Mouse (Mus musculus) midbrain, embryonic 11.5 days (tissue): ENCODE data around the gene Tmem106c. TPM values are rescaled to one million over a fixed set of nuclear protein-coding genes. Genes with fewer than 3 reads are reported as not detected.
A peak's percentile ranks its signal among the peaks of the same experiment; 100 is the strongest.

Source experiments
- ATAC-seq: fragments of 200-750 bp; cut with Nextera tagmentation; 2 replicates; pipeline ENCODE4 v1.8.0; 2017; ENCODE audit warnings: moderate TSS enrichment, moderate library complexity; ENCODE audit not compliant: low FRiP score
- DNase-seq: peaks from one replicate; pipeline ENCODE4 v3.0.0; 2015; ENCODE audit warnings: low spot score; ENCODE audit errors: missing footprints
- H3K27ac ChIP-seq: fragments of 300-500 bp; sonication (generic); 2 replicates; pipeline ENCODE4 v1.5.1; 2014; ENCODE audit warnings: low read depth, low read length
- H3K27me3 ChIP-seq: fragments of 300-500 bp; sonication (generic); 2 replicates; pipeline ENCODE4 v1.6.1; 2014; ENCODE audit warnings: mild to moderate bottlenecking, low read length, moderate library complexity, mixed read lengths; ENCODE audit not compliant: control insufficient read depth, insufficient read depth
- H3K36me3 ChIP-seq: fragments of 300-500 bp; sonication (generic); 2 replicates; pipeline ENCODE4 v1.6.1; 2014; ENCODE audit warnings: mild to moderate bottlenecking, low read length, moderate library complexity, mixed read lengths; ENCODE audit not compliant: control insufficient read depth, insufficient read depth
- H3K4me1 ChIP-seq: fragments of 300-500 bp; sonication (generic); 2 replicates; pipeline ENCODE4 v1.6.1; 2014; ENCODE audit warnings: low read length; ENCODE audit not compliant: control insufficient read depth, insufficient read depth
- H3K4me2 ChIP-seq: fragments of 300-500 bp; sonication (generic); 2 replicates; pipeline ENCODE4 v1.6.1; 2014; ENCODE audit warnings: mild to moderate bottlenecking, moderate library complexity
- H3K4me3 ChIP-seq: fragments of 300-500 bp; sonication (generic); 2 replicates; pipeline ENCODE4 v1.5.1; 2014; ENCODE audit warnings: low read depth, low read length
- H3K9ac ChIP-seq: fragments of 300-500 bp; sonication (generic); 2 replicates; pipeline ENCODE4 v1.6.1; 2014; ENCODE audit warnings: low read length
- H3K9me3 ChIP-seq: fragments of 300-500 bp; sonication (generic); 2 replicates; pipeline ENCODE4 v1.6.1; 2016; ENCODE audit warnings: low read length; ENCODE audit not compliant: control insufficient read depth
- WGBS: fragments of 180-500 bp; shearing (Covaris S2); extraction: QIAGEN DNeasy Blood & Tissue Kit; methylation state at CpG from one replicate; pipeline ENCODE4 v1.1.7; 2014; 5-methylcytosine and 5-hydroxymethylcytosine counted together
- polyA plus RNA-seq: library from polyadenylated mRNA; unstranded; fragments of >200 nt; fragmentation: Nextera tagmentation; extraction: Ambion mirVana; gene quantifications from 2 replicates; pipeline ENCODE4 v1.2.1, GENCODE M21; 2014

The Tmem106c gene
- polyA plus RNA-seq = 60.4 and 62.7 TPM in 2 replicates

- Histone ChIP-seq H3K4me1 (peaks cover 10% of the 10 kb centered on the region), H3K4me2 (peak within 1 kb of the TSS; percentile 69), H3K36me3 (no peaks in the 10 kb centered on the region), H3K4me3 (peak within 1 kb of the TSS; percentile 53), H3K27ac (peak within 1 kb of the TSS; percentile 85), H3K9me3 (no peaks in the 10 kb centered on the region), H3K9ac (peak within 1 kb of the TSS; percentile 73), H3K27me3 (no peaks in the 10 kb centered on the region)
- ATAC-seq = peak; percentile 94
- DNase-seq = peak; percentile 100
- WGBS = under 1% methylated on average over 67 of the region's 67 CpGs
Measured at GRCm38 (mm10) chr15:97963989-97964835, at the start of gene Tmem106c. TSS of gene Tmem106c (plus strand) at chr15:97964200.

- Histone ChIP-seq H3K36me3 (no peaks in the 10 kb centered on the region), H3K9me3 (no peaks in the 10 kb centered on the region), H3K9ac (no peak overlapping the region), H3K27me3 (no peaks in the 10 kb centered on the region), H3K4me1 (peaks cover 10% of the 10 kb centered on the region), H3K4me2 (peak overlapping the region; percentile 0; the same call in 1 of the 2 replicates), H3K27ac (no peak overlapping the region), H3K4me3 (no peak overlapping the region)
- 13% methylated on average over 9 of the region's 9 CpGs for WGBS
- ATAC-seq (peak; percentile 82), DNase-seq (peak; percentile 86)
Measured at GRCm38 (mm10) chr15:97914331-97914747, 49.7 kb upstream of the Tmem106c start.

- DNase-seq = no peak
- no peak overlapping the region for H3K27ac ChIP-seq
- H3K9me3 ChIP-seq = no peaks in the 10 kb centered on the region
- H3K36me3 ChIP-seq = no peaks in the 10 kb centered on the region
- H3K27me3 ChIP-seq = no peaks in the 10 kb centered on the region
- no peak overlapping the region for H3K9ac ChIP-seq
- 91% methylated on average over 9 of the region's 9 CpGs for WGBS
- no peak overlapping the region for H3K4me2 ChIP-seq
- H3K4me1 ChIP-seq = peaks cover 10% of the 10 kb centered on the region
- H3K4me3 ChIP-seq = no peak overlapping the region
- ATAC-seq = no peak
Measured at GRCm38 (mm10) chr15:97917994-97918393, 46.0 kb upstream of the Tmem106c start.

GRCm38 (mm10) chr15:97919217-97919616 lies 44.8 kb upstream of the Tmem106c start:
- no peak overlapping the region for H3K4me2 ChIP-seq
- no peaks in the 10 kb centered on the region for H3K9me3 ChIP-seq
- no peak overlapping the region for H3K4me3 ChIP-seq
- 88% methylated on average over 7 of the region's 7 CpGs for WGBS
- H3K36me3 ChIP-seq = no peaks in the 10 kb centered on the region
- no peaks in the 10 kb centered on the region for H3K27me3 ChIP-seq
- H3K27ac ChIP-seq = no peak overlapping the region
- no peak for ATAC-seq
- no peak for DNase-seq
- H3K9ac ChIP-seq = no peak overlapping the region
- H3K4me1 ChIP-seq = peaks cover 4% of the 10 kb centered on the region

GRCm38 (mm10) chr15:97920306-97920705 lies 43.7 kb upstream of the Tmem106c start:
- 71% methylated on average over 5 of the region's 5 CpGs for WGBS
- no peak overlapping the region for H3K4me2 ChIP-seq
- no peaks in the 10 kb centered on the region for H3K9me3 ChIP-seq
- H3K4me3 ChIP-seq = no peak overlapping the region
- no peaks in the 10 kb centered on the region for H3K4me1 ChIP-seq
- H3K27me3 ChIP-seq = no peaks in the 10 kb centered on the region
- H3K9ac ChIP-seq = no peak overlapping the region
- no peak for ATAC-seq
- DNase-seq = peak; percentile 83
- H3K27ac ChIP-seq = no peak overlapping the region
- no peaks in the 10 kb centered on the region for H3K36me3 ChIP-seq

GRCm38 (mm10) chr15:97921796-97922195 lies 42.2 kb upstream of the Tmem106c start:
- Histone ChIP-seq H3K9me3 (no peaks in the 10 kb centered on the region), H3K27me3 (no peaks in the 10 kb centered on the region), H3K4me1 (no peaks in the 10 kb centered on the region), H3K4me3 (no peak overlapping the region), H3K4me2 (no peak overlapping the region), H3K36me3 (no peaks in the 10 kb centered on the region), H3K27ac (no peak overlapping the region), H3K9ac (no peak overlapping the region)
- peak; percentile 65 for DNase-seq
- no peak for ATAC-seq
- WGBS = 94% methylated on average over 9 of the region's 9 CpGs

- H3K27ac ChIP-seq = no peak overlapping the region
- H3K27me3 ChIP-seq = no peaks in the 10 kb centered on the region
- WGBS = 82% methylated on average over 2 of the region's 2 CpGs
- no peak overlapping the region for H3K9ac ChIP-seq
- H3K4me3 ChIP-seq = no peak overlapping the region
- DNase-seq (peak; percentile 69), ATAC-seq (no peak)
- H3K9me3 ChIP-seq = no peaks in the 10 kb centered on the region
- no peaks in the 10 kb centered on the region for H3K4me1 ChIP-seq
- no peak overlapping the region for H3K4me2 ChIP-seq
- no peaks in the 10 kb centered on the region for H3K36me3 ChIP-seq
Measured at GRCm38 (mm10) chr15:97922421-97922820, 41.6 kb upstream of the Tmem106c start.

GRCm38 (mm10) chr15:97927018-97927417 lies 37.0 kb upstream of the Tmem106c start:
- Histone ChIP-seq H3K27ac (no peak overlapping the region), H3K4me1 (no peaks in the 10 kb centered on the region), H3K36me3 (no peaks in the 10 kb centered on the region), H3K27me3 (no peaks in the 10 kb centered on the region), H3K4me2 (no peak overlapping the region), H3K9me3 (no peaks in the 10 kb centered on the region), H3K9ac (no peak overlapping the region), H3K4me3 (no peak overlapping the region)
- ATAC-seq (no peak), DNase-seq (no peak)
- 74% methylated on average over 4 of the region's 4 CpGs for WGBS

- no peak for DNase-seq
- Histone ChIP-seq H3K36me3 (no peaks in the 10 kb centered on the region), H3K9ac (no peak overlapping the region), H3K4me2 (no peak overlapping the region), H3K27me3 (no peaks in the 10 kb centered on the region), H3K4me3 (no peak overlapping the region), H3K9me3 (no peaks in the 10 kb centered on the region), H3K4me1 (no peaks in the 10 kb centered on the region), H3K27ac (no peak overlapping the region)
- WGBS = 89% methylated on average over 6 of the region's 6 CpGs
- ATAC-seq = no peak
Measured at GRCm38 (mm10) chr15:97927821-97928220, 36.2 kb upstream of the Tmem106c start.
